Mouse (Mus musculus) right cerebral cortex, postnatal 25 days (tissue): ENCODE results near the gene Map2k3.
A peak's percentile ranks its signal among the peaks of the same experiment; 100 is the strongest.
"Not testable (repeated sequence)": the region's sequence is repeated elsewhere in the genome, so short reads cannot be mapped to it uniquely, and the experiment has no call there.

Source experiments
- DNase-seq: peaks from one replicate; pipeline ENCODE4 v3.0.0; 2022

Map2k3 gene

GRCm38 (mm10) chr11:60931869-60932481 is at the start of gene Map2k3:
Gene Map2k3, plus strand, starts transcription at chr11:60932033.
- DNase-seq: peak; percentile 96

- DNase-seq: no peak
These were observed 49.4 kb upstream of the Map2k3 start for GRCm38 (mm10) chr11:60882386-60882785.

GRCm38 (mm10) chr11:60886986-60887385 is 44.8 kb upstream of the Map2k3 start:
- DNase-seq: not testable (repeated sequence)

GRCm38 (mm10) chr11:60889861-60890260 is 42.0 kb upstream of the Map2k3 start:
- DNase-seq: no peak

- no peak for DNase-seq
These were observed 41.5 kb upstream of the Map2k3 start for GRCm38 (mm10) chr11:60890286-60890685.

GRCm38 (mm10) chr11:60890744-60891143 is 41.1 kb upstream of the Map2k3 start:
- no peak for DNase-seq

GRCm38 (mm10) chr11:60895915-60896314 is 35.9 kb upstream of the Map2k3 start:
- no peak for DNase-seq

- DNase-seq: no peak
These were observed 29.8 kb upstream of the Map2k3 start for GRCm38 (mm10) chr11:60902001-60902400.

- no peak for DNase-seq
These were observed 29.3 kb upstream of the Map2k3 start for GRCm38 (mm10) chr11:60902486-60902885.

GRCm38 (mm10) chr11:60903661-60904061 is 28.2 kb upstream of the Map2k3 start:
- no peak for DNase-seq

GRCm38 (mm10) chr11:60905407-60906120 is 26.3 kb upstream of the Map2k3 start:
- DNase-seq: no peak

GRCm38 (mm10) chr11:60906449-60906848 is 25.4 kb upstream of the Map2k3 start:
- no peak for DNase-seq

GRCm38 (mm10) chr11:60908073-60908472 is 23.8 kb upstream of the Map2k3 start:
- no peak for DNase-seq

GRCm38 (mm10) chr11:60909626-60910025 is 22.2 kb upstream of the Map2k3 start:
- DNase-seq: no peak

- DNase-seq: no peak
These were observed 19.3 kb upstream of the Map2k3 start for GRCm38 (mm10) chr11:60912525-60912973.

GRCm38 (mm10) chr11:60913301-60914196 is 18.3 kb upstream of the Map2k3 start:
- peak; percentile 91 for DNase-seq

- no peak for DNase-seq
These were observed 17.3 kb upstream of the Map2k3 start, which contains the start of gene Natd1 for GRCm38 (mm10) chr11:60914491-60914890. Gene Natd1, minus strand, starts transcription at chr11:60914750.

- DNase-seq: no peak
These were observed 16.6 kb upstream of the Map2k3 start for GRCm38 (mm10) chr11:60915201-60915600.

GRCm38 (mm10) chr11:60920021-60920420 is 11.8 kb upstream of the Map2k3 start:
- DNase-seq: no peak

- no peak for DNase-seq
These were observed 9.6 kb upstream of the Map2k3 start for GRCm38 (mm10) chr11:60922195-60922594.

- DNase-seq: no peak
These were observed 8.9 kb upstream of the Map2k3 start for GRCm38 (mm10) chr11:60922964-60923363.

GRCm38 (mm10) chr11:60924498-60924897 is 7.3 kb upstream of the Map2k3 start:
- DNase-seq: no peak

- no peak for DNase-seq
These were observed 6.9 kb upstream of the Map2k3 start for GRCm38 (mm10) chr11:60924981-60925380.
